Mouse (Mus musculus) small intestine, adult 2 months (tissue): ENCODE measurements around the gene Ephx3.

Experiments used
- CTCF ChIP-seq: fragments of 200-500 bp; IDR thresholded peaks from 2 replicates; pipeline ENCODE4 v1.5.1; 2012; ENCODE audit warnings: low read depth, mild to moderate bottlenecking, control low read depth, inconsistent platforms, low read length, moderate library complexity, mixed read lengths; ENCODE audit not compliant: insufficient replicate concordance, insufficient read length; ENCODE audit errors: extremely low read depth
- POLR2A ChIP-seq: fragments of 200-500 bp; IDR thresholded peaks from 2 replicates; pipeline ENCODE4 v1.6.1; 2012; ENCODE audit warnings: low read depth, mild to moderate bottlenecking, control low read depth, inconsistent platforms, low read length, moderate library complexity

- TF ChIP-seq CTCF: no peak
- TF ChIP-seq POLR2A: no peak
These were observed 39.9 kb upstream of the Ephx3 start for GRCm38 (mm10) chr17:32229256-32229655.
